Mouse (Mus musculus) mouse embryonic stem cell (cell line): Measurements from ENCODE around the gene Pgr.

ENCODE experiments used
- in situ Hi-C, 2 experiments: fragments of 300-500 bp; cut with MboI; formaldehyde crosslinking; loops; 1 replicate in 1 of 2; 3 replicates in 1 of 2; pipeline ENCODE4 v1.14.3; 2019 to 2020; ENCODE audit warnings: low sequenced_read_pairs in 2 of 2, low pct_unique_long_range_greater_than_20kb in 1 of 2, mixed read lengths in 1 of 2; ENCODE audit not compliant: unreplicated experiment in 1 of 2

Gene Pgr

DNA sequence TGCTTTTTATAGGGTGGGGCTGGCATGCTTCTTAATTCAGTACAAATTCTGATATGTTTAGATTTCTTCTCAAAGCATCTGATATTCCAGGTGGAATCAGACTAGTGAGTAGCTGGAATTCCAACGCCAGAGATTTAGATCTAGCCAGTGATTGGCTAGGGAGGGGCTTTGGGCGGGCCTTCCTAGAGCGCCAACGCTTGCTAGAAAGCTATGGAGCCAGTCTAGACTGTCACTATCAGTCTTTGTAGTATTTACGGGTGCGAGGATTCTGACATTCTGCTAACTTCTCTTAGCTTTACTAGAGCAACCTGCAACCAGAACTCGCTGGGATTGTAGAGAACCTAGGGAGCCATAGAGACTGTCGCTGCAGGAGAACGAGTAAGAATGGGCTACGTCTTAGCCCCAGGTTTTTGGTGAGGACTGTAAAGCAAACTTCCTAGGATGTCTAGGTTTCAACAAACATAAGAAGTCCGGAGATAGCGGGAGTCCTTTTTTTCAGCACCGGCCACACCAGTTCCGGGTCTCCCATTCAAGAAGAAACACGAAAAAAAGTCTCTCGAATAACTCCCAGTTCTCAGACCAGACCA lies at the start of gene Pgr:
Gene Pgr (plus strand): TSS at position 218 of the 587 bp plus-strand sequence.
- in situ Hi-C loops = no loop called here

GRCm38 (mm10) chr9:8857455-8857854 lies 42.2 kb upstream of the Pgr start:
- in situ Hi-C loops = no loop called here

DNA sequence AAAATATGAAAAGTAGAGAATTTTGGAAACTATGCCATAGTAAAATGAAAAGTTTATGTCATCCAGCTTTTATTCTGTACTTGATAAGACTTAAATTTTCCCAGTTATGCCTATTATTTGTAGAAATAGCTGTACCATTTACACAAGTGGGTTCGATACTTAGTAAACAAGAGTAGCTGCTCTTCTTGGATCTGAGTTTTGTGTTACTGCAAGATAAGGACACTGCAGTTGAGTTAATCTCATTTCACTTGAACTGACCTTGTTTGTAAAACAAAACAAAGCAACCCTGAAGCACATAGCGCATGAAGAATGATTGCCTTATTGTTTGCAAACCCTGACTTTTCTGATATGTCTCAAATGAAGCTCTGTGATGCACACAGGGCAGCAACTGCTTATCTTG lies 31.1 kb upstream of the Pgr start:
- in situ Hi-C loops = no loop called here

DNA sequence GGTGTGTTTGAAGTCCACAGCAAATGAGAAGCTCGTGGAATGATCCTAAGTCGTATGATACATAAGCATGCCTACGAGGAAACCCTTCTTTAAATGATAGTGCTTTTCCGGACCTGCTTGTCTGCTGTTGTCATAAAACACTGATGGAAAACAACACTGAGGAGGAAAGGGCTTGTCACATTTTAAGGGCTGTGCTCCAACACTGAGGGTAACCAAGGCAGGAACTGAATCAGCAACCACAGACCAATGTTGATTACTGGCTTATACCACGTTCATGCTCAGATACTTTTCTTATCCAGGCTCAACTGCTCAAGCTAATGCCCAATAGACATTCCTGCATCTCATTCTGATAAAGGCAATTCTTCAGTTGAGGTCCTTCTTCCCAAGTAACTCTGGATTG lies 4.4 kb upstream of the Pgr start:
- in situ Hi-C loops = no loop called here

DNA sequence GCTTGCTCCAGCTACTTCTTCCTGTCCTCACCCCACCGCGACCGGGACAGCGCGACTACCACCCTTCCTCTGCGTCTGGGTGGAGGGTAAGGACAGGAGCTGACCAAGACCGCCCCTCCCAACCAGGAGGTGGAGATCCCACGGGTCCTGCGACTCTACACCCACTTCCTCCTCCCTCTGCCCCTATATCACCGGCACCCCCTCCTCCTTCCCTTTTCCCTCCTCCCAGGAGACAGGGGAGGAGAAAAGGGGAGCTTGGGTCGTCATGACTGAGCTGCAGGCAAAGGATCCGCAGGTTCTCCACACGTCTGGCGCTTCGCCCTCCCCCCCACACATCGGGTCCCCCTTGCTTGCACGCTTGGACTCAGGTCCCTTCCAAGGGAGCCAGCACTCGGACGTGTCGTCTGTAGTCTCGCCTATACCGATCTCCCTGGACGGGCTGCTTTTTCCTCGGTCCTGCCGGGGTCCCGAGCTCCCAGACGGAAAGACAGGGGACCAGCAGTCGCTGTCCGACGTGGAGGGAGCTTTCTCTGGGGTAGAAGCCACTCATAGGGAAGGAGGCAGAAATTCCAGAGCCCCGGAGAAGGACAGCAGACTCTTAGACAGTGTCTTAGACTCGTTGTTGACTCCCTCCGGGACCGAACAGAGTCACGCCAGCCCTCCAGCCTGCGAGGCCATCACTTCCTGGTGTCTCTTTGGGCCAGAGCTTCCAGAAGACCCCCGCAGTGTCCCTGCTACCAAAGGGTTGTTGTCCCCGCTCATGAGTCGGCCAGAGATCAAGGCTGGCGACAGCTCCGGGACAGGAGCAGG lies 775 bp downstream of the Pgr start:
- in situ Hi-C loops = no loop called here

GRCm38 (mm10) chr9:8901013-8901646 lies 1.5 kb downstream of the Pgr start:
- in situ Hi-C loops = no loop called here

DNA sequence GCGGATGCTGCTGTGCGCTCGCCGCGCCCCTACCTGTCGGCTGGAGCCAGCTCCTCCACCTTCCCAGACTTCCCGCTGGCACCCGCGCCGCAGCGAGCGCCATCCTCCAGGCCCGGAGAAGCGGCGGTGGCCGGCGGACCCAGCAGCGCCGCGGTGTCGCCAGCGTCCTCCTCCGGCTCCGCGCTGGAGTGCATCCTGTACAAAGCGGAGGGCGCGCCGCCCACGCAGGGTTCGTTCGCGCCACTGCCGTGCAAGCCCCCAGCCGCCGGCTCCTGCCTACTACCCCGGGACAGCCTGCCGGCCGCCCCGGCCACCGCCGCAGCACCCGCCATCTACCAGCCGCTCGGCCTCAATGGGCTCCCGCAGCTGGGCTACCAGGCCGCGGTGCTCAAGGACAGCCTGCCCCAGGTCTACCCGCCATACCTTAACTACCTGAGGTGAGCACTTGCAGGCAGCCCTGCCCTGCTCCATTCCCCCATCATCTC lies 2.1 kb downstream of the Pgr start:
- in situ Hi-C loops = no loop called here

GRCm38 (mm10) chr9:8902277-8902676 lies 2.6 kb downstream of the Pgr start:
- in situ Hi-C loops = no loop called here

- in situ Hi-C loops = no loop called here
These were observed 27.9 kb downstream of the Pgr start for GRCm38 (mm10) chr9:8927561-8927960.

DNA sequence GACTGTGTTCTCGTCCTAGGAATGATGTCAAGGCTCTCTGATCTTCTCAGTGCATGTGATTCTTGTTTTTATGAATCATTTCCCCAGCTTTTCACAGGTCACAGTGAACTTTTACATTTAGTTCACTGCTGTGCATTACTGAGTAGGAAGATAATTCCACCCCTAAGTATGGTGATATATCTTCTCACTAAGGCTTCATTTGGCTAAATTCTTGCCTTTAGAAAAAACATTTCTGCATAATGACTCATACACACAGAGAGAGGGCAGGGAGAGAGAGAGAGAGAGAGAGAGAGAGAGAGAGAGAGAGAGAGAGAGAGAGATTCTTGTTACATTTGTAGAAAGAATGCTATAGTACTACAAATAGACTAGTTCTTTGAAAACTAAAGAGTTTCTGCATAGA lies 38.1 kb downstream of the Pgr start:
- in situ Hi-C loops = no loop called here

GRCm38 (mm10) chr9:8953306-8953705 lies 53.7 kb downstream of the Pgr start:
- in situ Hi-C loops = no loop called here

DNA sequence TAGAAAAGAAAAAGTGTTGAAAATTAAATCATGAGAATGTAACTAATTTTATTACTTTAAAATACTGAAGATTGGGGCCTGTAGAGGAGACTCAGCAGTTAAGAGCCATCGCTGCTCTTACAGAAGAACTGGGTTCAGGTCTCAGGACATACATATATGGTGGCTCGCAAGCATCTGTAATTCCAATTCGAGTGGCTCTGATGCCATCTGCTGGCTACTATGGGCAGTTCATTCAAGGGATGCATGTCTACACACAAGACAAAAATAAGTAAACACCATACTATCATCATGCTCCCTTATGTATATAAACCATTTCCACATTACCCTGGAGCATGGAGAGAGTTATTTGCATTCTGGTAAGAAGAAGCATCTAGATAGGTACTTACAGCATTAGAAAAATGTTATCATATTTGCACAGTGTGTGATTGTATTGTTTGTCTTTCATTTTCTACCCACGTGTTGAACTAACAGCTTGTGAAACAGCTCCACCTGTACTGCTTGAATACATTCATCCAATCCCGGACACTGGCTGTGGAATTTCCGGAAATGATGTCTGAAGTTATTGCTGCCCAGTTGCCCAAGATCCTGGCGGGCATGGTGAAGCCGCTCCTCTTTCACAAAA lies 65.0 kb downstream of the Pgr start:
- in situ Hi-C loops = loop anchor here (5.0 to 10.0 kb wide), 2 partner anchors 262 to 270 kb away; no protein-coding TSS in a partner anchor

- in situ Hi-C loops = no loop called here
These were observed 70.6 kb downstream of the Pgr start for GRCm38 (mm10) chr9:8970240-8970639.

DNA sequence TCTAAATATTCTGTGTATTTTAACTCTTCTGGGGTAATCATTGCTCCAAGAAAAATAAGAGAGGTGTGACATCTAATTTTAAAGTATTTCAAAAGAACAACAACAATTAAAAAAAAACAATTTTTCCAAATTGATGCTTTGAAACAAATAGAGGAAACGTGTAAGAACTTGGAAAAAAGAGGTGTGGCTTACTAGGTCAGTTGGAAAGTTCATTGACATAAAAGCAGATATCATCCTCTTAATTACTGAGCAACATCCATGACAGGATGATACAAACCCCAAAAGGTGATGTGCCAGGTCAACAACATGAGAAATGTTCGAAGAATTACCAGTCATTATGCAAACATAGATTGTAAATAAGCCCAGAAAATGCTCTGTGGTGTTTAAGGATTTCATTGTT lies 71.9 kb downstream of the Pgr start, which contains the start of gene Gm16485:
Gene Gm16485 (plus strand): TSS at position 301 of the 400 bp plus-strand sequence.
- in situ Hi-C loops = no loop called here

DNA sequence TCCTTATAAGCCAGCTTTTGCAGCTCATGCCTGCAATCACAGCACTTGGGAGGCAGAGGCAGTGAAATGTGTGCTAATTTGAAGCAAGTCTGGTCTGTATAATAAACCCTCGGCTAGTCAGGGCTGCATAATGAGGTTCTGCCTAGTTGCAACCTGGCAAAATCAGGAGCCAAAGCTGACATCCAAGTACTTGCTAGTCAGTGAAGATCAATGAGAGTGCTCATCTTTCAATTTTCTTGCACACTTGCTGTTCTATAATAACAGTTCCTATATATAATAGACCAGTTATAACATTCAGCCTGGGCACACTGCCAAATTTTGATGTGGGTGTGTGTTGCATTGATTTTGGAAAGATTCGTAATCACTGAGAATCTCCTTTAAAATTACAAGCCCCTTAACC lies 78.1 kb downstream of the Pgr start:
- in situ Hi-C loops = no loop called here

DNA sequence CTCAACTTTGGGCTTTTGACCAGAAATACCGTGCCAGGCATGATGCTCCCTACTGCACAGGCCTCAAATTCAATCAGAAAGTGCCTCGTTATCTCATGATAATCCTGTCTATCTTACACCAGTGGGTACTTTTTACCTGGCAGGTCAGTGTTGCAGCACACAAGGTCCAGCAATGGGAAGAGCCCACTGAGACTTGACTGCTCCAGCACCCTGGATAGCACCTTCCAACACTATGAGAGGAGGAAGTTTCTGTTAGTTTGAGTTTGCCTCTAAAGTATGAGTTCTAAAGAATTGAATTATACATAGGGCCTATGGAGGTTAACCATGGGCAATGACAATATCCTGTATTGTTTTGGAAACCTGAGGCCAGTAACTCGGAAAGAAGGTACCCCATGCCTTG lies 82.7 kb downstream of the Pgr start:
- in situ Hi-C loops = no loop called here

- in situ Hi-C loops = no loop called here
These were observed 96.9 kb downstream of the Pgr start for GRCm38 (mm10) chr9:8996494-8996893.

DNA sequence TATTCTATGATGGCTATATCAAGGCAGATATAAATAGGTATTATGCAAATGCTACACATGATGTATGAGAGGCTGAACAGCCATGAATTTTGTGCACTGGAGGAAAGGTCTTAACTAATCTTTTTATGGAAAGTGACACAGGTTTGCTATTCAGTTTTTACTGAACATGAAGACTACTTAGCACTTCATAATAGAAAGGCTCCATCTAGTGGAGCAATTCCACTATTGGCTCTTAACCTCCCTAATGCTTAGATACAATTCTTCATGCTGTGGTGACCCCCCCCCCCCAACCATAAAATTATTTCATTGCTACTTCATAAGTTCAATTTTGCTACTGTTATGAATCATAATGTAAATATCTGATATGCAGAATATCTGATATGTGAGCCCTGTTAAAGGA lies 101.5 kb downstream of the Pgr start:
- in situ Hi-C loops = no loop called here

DNA sequence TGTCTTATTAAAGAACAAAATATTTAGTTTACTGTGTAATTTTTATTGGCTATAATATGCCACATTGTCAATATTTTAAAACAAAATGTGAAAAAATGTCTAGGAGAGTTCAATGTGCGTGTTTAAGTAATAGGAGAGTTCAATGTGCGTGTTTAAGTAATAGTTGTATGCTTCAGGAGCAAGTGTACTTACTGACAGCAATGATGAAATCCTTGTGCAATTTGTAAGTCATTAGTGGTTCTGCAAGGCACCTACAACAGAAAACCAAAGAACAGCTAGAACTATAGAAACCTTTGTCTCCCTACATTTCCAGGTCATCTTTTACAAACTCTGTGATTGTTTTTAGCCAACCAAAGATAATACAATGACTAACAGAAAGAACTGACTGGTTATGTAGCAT lies 115.5 kb downstream of the Pgr start:
- in situ Hi-C loops = no loop called here
